Mouse (Mus musculus) urinary bladder, postnatal 14 days (tissue): ENCODE measurements around the gene Nkapd1.

Experiments used
- DNase-seq: peaks from one replicate; pipeline ENCODE4 v3.0.0; 2021; ENCODE audit warnings: low spot score

Gene Nkapd1

GRCm38 (mm10) chr9:50601536-50601935 lies 15.7 kb downstream of the Nkapd1 start:
- no peak for DNase-seq

DNA sequence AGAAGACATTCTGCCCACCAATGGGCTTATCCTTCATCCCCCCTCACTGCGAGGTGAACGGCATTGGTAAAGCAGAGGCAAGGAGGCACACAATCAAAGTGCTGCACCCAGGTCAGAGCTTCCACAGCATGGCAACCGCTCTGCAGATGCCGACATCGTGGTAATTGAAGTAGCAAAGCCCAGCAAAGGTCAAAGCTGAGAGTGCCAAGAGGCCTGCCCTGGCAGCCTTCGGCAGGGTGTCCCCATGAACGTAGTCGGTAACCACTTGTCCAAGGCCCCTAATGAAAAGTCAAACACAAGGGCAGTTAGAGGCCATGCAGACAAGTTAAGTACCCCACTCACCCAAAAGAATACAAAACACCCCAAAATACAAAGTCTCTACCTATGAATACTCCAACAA lies 20.3 kb downstream of the Nkapd1 start:
- DNase-seq: no peak

DNA sequence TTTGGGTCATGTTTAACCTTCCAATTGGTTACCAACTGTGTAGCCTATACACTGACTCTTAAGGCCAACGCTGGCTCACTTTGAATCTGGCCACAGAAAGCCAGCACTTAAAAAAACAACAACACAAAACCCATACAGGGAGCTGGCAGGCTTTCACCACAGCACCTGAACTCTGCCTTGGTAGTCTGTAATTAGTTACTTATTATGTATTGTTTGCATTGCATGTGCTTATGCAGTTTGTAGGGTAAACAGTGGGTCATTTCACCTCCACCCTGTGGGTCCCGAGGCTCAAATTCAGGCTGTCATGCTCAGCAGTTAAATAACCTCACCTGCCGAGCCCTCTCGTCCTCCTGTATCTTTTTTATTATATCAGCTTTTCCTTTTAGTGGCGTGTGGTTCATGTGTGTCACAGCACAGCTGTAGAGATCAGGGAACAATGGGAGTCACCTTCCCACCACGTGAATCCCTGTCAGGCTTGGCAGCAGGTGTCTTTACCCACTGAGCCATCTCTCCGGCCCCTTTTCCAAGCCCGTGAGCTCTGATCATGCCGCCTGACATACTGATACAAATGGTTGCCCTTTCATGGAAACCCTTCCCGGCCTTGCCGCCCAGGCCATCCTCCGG lies 22.4 kb downstream of the Nkapd1 start:
- no peak for DNase-seq

GRCm38 (mm10) chr9:50593544-50593943 lies 23.7 kb downstream of the Nkapd1 start:
- peak; percentile 20 for DNase-seq

DNA sequence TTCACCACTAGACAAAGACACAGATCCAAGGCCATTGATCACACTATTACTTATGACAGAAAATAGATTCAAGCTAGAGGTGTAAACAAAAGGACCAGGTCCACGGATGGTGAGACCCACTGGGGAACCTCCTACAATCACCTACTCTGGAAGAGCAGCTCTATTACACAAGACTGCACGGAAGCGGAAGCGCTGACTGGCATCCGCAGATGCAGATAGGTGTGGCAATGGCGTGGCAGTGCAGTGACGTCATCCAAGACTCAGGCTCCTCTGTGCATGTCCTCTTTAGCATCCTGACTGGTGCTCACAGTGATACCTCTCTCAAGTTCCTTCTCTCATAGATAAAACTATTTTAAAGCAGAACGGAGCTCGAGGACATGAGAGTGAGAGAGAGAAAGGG lies 24.3 kb downstream of the Nkapd1 start:
- no peak for DNase-seq

GRCm38 (mm10) chr9:50590856-50591518 lies 26.3 kb downstream of the Nkapd1 start:
- no peak for DNase-seq

- no peak for DNase-seq
These were observed 30.3 kb downstream of the Nkapd1 start for GRCm38 (mm10) chr9:50586955-50587354.

DNA sequence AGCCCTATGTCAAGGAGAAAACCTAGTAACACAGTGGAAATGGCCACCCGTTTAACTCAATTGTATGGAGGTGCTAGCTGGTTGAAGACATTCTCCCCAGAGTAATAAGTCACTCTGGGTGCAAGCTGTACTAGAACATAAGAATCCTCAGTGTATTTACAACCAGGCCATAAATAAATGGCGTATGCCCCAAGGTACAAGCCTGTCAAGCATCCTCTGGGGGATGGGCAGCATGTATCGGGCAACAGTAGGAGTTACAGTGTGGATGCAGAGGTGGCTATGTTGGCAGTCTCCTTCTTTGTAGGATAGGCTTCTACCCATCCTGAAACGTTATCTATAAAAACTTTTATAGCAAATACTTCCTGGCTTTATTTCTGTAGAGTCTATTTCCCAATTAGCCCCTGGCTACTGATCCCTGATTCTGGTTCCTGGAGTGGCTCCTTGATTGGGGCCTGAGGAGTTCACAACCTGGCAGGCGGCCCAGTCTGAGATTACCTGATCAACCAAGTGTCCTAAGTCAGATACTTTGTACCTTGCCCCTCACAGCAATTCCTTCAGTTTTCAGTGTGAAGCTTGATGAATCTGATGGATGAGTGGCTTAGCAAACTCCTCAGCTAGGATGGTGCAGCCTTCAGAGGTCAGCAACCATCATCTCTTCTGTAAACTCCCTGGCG lies 32.0 kb downstream of the Nkapd1 start:
- DNase-seq: no peak

DNA sequence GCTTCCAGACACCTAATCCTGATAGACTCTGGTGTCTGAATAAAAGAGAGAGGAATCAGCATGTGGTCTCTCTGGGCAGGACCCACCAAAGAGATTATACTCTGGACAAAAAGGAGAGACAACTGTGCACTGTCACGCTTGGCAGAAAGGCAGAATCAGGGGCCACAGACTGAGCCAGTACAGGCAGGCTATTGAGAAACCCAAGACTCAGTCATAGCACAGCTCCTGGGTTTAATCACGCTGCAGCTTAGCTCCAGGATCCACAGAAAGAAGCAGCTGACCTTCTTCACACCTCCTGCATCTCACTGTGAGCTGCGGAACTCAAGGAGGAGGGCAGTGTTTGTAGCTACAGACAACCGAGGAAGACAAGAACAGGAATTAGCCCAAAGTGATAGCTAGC lies 36.9 kb downstream of the Nkapd1 start:
- DNase-seq: no peak

GRCm38 (mm10) chr9:50569599-50570525 lies 47.4 kb downstream of the Nkapd1 start:
- DNase-seq: peak; percentile 34

- DNase-seq: no peak
These were observed 49.4 kb downstream of the Nkapd1 start for GRCm38 (mm10) chr9:50567881-50568280.

DNA sequence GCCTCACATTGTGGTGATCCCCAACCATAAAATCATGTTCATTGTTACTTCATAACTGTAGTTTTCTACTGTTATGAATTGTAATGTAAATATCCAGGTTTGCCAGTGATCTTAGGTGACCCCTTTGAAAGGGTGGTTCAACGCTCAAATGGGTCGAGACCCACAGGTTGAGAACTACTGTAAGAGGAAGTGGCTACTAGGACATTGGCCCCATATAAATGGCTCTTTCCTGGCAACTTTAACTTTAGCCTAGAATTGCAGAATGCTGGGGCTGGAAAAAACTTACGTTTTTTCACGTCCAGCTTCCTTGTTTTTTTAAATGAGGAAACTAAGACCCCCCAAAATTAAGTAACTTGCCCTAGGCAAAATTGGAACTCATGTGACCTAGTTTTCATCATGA lies 49.9 kb downstream of the Nkapd1 start:
- no peak for DNase-seq

DNA sequence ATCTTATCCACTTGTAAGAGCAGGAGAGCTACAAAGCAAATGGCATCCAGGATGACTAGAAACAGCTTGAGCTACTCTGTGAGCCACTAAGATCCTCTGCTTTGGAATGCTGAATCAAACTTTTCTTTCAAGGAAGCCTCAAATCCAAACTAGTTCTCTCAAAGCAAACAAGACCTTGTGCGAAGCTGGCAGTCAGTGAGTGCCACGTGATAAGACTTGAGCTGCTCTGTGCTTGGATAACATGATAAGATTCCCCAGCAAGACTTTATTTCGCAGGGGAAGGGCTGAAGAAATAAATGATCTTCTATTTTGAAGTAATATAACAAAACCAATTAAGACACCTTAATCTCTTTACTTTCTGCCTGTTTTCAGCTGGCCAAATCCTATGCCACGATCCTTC lies 51.3 kb downstream of the Nkapd1 start:
- no peak for DNase-seq

DNA sequence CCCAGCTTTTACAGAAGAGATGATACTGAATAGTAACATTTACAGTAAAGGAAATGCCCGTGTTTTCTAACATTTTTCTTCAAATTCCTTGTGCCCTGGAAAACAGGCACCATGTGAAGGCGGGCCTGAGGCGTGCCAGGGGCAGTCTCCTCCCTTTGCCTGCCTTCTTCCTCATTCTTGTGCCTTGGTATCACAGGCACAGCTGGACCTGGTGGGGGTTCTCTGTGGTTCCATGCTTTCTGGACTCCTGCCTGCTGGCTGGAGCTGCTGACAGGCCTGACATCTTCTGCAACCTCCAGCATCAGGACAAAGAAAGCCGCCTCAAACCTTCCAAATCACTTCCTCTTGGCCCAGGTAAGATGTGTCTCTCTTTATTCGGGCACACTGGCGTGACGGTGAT lies 52.1 kb downstream of the Nkapd1 start:
- DNase-seq: peak; percentile 40

DNA sequence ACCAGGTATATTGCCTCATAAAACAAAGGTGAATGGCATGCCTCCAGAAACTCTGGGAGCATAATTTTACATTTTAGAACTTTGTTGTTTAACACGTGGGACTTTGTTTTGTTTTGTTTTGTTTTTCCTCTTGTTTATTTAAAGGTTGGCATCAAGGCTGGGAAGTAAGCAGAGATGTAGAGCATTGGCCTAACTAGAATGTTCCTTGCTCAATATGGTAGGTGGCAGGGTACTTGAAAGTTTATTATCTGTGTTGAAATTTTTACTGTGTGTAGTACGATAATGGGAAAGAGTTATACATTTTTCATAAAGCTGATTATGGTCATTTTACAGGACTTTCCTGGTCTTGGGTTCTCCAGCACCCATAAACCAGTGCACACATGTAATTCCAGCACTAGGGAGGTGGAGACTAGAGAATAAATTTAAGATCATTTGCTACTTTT lies 55.3 kb downstream of the Nkapd1 start:
- DNase-seq: no peak

DNA sequence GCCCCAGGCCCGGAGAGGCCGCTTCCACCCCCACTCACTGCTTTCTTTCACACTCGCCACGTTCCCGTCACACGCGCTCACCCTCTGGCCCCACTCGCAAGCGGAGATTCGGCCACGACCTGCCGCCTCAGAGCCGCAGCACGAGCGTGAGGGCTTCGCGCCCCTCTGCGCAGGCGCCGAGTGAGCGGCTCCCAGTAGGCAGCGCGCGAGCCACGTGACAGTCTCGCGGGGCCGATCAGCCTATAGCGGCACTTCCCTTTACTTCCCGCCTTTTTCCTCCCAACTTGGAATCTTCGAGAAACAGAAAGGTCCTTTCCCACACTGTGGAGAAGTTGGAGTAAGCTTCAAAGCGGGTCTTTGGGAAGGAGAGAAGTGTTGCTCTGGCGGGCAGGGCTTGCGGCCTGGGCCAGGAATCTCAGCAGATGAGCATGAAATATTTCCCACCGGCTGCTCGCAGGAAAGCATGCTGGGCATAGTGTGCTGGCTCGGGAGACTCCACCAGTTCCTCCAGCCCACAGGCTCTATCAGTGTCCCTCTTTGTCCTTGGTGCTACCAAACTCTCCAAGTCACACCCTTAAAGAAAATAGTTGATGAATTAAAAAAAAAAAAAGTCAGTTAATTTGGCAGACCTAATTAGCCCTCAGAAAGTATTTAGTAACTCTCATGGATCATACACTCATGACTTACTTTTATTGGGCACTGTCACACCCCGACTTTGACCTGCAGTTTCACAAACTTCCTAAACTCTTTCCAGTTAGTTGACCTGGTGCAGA lies 55.9 kb downstream of the Nkapd1 start, which contains the start of gene Tex12:
Gene Tex12, minus strand, starts transcription at position 181 of the 773 bp plus-strand sequence.
- DNase-seq: no peak
